Mouse (Mus musculus): ENCODE measurements around the gene Paf1.

DNA sequence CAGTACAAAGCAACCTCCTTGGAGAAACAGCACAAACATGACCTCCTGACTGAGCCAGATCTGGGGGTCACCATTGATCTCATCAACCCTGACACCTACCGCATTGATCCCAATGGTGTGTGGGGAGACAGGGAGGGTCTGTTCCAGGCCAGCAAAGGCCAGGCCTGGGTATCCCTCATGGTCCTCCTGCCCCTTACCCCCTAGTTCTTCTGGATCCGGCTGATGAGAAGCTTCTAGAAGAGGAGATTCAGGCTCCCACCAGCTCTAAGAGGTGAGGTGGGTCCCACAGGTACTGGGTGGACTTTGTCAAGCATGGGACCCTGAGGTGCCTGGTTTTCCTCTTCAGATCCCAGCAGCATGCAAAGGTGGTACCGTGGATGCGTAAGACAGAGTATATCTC lies 2.7 kb downstream of the Paf1 start:
- TF ChIP-seq CTCF (IDR thresholded peaks at IDR 0.05; ENCODE audit: borderline replicate concordance, insufficient read depth, low read depth, low read length) (no peak), POLR2A (IDR thresholded peaks at IDR 0.05; ENCODE audit: borderline replicate concordance, insufficient read depth, low read length) (no peak)

All from cerebellum, adult 2 months (tissue).